Mouse (Mus musculus) inflammation-experienced regulatory T-cells (primary cell): ENCODE measurements around the gene Olfr1168. TPM values are rescaled to one million over a fixed set of nuclear protein-coding genes. Genes with fewer than 3 reads are reported as not detected.

Experiments used
- polyA plus RNA-seq, 2 experiments: library from polyadenylated mRNA; unstranded; fragments of 100-300 nt; shearing (Covaris generic); gene quantifications; one replicate each; pipeline ENCODE4 v1.2.1; 2017

Olfr1168 gene
- polyA plus RNA-seq: not detected

GRCm38 (mm10) chr2:88181580-88181979 lies at the start of gene Olfr1168:
Gene Olfr1168 (plus strand): TSS chr2:88181880.

GRCm38 (mm10) chr2:88155093-88155492 lies 26.6 kb upstream of the Olfr1168 start, which contains the start of gene Olfr1167:
Gene Olfr1167 (minus strand): TSS chr2:88155193.

GRCm38 (mm10) chr2:88228234-88228633 lies 46.6 kb downstream of the Olfr1168 start, which contains the start of gene Olfr1170:
Gene Olfr1170 (minus strand): TSS chr2:88228334.

Other genes with a start within 250 kb of the Olfr1168 start
- gene Olfr1155, start 236.7 kb upstream of the Olfr1168 start, polyA plus RNA-seq: not detected
- under 1 TPM; 0.11 to 0.26 TPM for gene Olfr1156, start 228.8 kb upstream of the Olfr1168 start, polyA plus RNA-seq
- gene Olfr1157, start 213.6 kb upstream of the Olfr1168 start, polyA plus RNA-seq: under 1 TPM in 1 of 2 experiments, not detected in 1; 0.18 TPM
- gene Olfr74, start 207.2 kb upstream of the Olfr1168 start, polyA plus RNA-seq: under 1 TPM in 1 of 2 experiments, not detected in 1; 0.60 TPM
- not detected for gene Olfr1158, start 191.8 kb upstream of the Olfr1168 start, polyA plus RNA-seq
- under 1 TPM in 1 of 2 experiments, not detected in 1; 0.04 TPM for gene Olfr1160, start 173.6 kb upstream of the Olfr1168 start, polyA plus RNA-seq
- gene Olfr1161, start 159.1 kb upstream of the Olfr1168 start, polyA plus RNA-seq: not detected
- not detected for gene Olfr73, start 144.2 kb upstream of the Olfr1168 start, polyA plus RNA-seq
- gene Olfr1162, start 130.8 kb upstream of the Olfr1168 start, polyA plus RNA-seq: under 1 TPM in 1 of 2 experiments, not detected in 1; 0.10 TPM
- gene Olfr1163, start 110.0 kb upstream of the Olfr1168 start, polyA plus RNA-seq: under 1 TPM in 1 of 2 experiments, not detected in 1; 0.80 TPM
- not detected for gene Olfr1164, start 87.9 kb upstream of the Olfr1168 start, polyA plus RNA-seq
- gene Olfr1166, start 53.6 kb upstream of the Olfr1168 start, polyA plus RNA-seq: not detected
- not detected for gene Olfr1167, start 26.7 kb upstream of the Olfr1168 start, polyA plus RNA-seq
- not detected for gene Olfr1170, start 46.5 kb downstream of the Olfr1168 start, polyA plus RNA-seq
- gene Olfr1173, start 98.0 kb downstream of the Olfr1168 start, polyA plus RNA-seq: under 1 TPM in 1 of 2 experiments, not detected in 1; 0.15 TPM
- gene Olfr1174-ps, start 133.3 kb downstream of the Olfr1168 start, polyA plus RNA-seq: not detected
- gene Olfr1175-ps, start 145.3 kb downstream of the Olfr1168 start, polyA plus RNA-seq: under 1 TPM in 1 of 2 experiments, not detected in 1; 0.14 TPM
- gene Olfr1176, start 154.8 kb downstream of the Olfr1168 start, polyA plus RNA-seq: under 1 TPM in 1 of 2 experiments, not detected in 1; 0.19 TPM
- gene Olfr1177-ps, start 164.6 kb downstream of the Olfr1168 start, polyA plus RNA-seq: not detected
- under 1 TPM; 0.02 to 0.28 TPM for gene Olfr1178, start 205.2 kb downstream of the Olfr1168 start, polyA plus RNA-seq
- gene Olfr1179, start 224.6 kb downstream of the Olfr1168 start, polyA plus RNA-seq: not detected
- not detected for gene Olfr1180, start 237.3 kb downstream of the Olfr1168 start, polyA plus RNA-seq
- gene Olfr1181, start 244.3 kb downstream of the Olfr1168 start, polyA plus RNA-seq: under 1 TPM in 1 of 2 experiments, not detected in 1; 0.16 TPM